Mouse (Mus musculus) fibroblast of lung, adult 2 months (primary cell): ENCODE data around the gene Aoah.

ENCODE experiments used
- DNase-seq: peaks from one replicate; pipeline ENCODE4 v3.0.0-alpha.2; 2011; ENCODE audit warnings: low read depth

Aoah gene

DNA sequence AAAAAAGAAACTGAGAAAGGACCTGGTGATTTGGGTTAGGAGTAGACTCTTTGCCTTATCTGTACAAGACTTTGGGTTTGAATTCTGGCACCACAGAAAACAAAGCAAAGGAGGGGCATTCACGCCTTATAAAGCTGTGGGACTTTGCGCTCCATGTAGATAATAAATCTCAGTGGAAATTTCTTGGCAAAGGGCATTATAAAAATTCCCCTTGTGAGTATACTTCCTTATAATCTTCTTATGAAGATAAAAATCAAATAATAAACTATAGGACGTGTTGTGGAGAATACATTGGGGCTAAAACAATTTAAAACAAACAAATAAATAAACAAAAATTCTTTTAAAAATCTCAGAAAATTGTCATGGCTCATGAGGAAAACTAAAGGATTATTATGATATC is 280.9 kb downstream of the Aoah start, which contains the start of gene Olfr1370:
Gene Olfr1370, minus strand, starts transcription at position 101 of the 400 bp plus-strand sequence.
- no peak for DNase-seq

DNA sequence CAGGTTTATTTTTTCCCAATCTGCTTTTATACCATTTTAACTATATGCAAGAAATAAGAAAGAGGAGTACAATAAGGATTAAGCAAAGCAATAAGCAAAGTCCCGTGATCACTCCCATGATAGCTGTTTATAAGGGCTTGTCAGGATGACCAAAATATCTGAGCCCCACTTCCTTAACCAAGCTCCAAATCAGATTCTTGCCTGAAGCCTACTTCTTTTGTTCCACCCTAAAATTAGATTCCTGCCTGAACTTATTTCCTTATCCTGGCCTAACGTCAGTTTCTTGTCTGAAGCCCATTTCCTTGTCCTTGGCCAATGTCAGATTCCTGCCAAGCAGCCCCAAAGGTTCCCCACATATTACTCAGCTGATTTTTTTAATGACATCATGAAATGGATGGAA is 288.8 kb downstream of the Aoah start:
- DNase-seq, result no peak
